Mouse (Mus musculus): ENCODE results near the gene Dnajb4.

DNA sequence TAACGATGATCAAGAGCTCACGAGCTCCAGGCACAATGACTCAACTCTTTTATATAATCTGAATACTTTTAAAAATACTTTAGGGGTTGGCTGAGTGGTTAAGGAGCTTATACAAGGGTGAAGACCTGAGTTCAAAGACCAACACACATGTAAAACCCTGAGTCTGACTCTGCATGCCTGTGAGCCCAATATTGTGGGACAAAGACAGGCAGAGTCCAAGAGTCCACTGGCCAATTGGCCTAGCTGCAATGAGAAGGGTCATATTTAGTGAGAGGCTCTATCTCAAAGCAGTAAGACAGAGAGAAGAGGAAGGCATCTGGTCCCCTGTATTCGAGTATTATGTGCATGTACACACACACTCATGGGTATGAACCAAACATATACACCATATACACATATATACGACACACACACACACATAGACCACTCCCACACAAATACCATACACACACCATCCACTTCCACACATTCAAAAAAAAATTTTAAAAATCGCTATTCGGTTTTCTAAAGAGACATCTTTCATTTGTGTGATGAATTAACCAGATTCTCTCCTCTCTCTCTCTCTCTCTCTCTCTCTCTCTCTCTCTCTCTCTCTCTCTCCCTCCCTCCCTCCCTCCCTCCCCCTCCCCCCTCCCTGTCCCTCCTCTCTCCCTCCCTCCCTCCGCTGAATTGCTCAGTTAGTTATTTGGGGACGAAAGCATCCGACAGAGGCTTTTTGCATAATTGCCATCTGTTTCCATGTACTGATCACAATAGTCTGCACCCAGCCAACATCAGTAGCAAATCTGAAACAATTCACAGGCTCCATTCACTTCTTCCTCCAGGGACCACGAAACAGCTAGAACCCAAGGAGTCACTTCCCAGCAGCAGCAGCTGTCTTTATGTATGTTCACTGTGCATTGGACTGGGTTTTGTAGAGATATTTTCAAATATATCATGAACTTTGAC, 51.5 kb downstream of the Dnajb4 start:
- TF ChIP-seq CTCF (IDR thresholded peaks at IDR 0.05; ENCODE audit: low read depth, low read length): no peak
- TF ChIP-seq POLR2A (IDR thresholded peaks at IDR 0.05; ENCODE audit: borderline replicate concordance, low read depth, low read length): no peak
